Mouse (Mus musculus) hindbrain, postnatal 0 days (tissue): ENCODE results near the gene Ankrd44. TPM values are rescaled to one million over a fixed set of nuclear protein-coding genes. Genes with fewer than 3 reads are reported as not detected.

ENCODE experiments used
- ATAC-seq: fragments of 200-750 bp; cut with Nextera tagmentation; 2 replicates; pipeline ENCODE4 v1.8.0; 2017; ENCODE audit warnings: mild to moderate bottlenecking, moderate TSS enrichment, moderate library complexity
- DNase-seq: peaks from one replicate; pipeline ENCODE4 v3.0.0-alpha.2; 2015; ENCODE audit warnings: low spot score
- H3K27ac ChIP-seq: fragments of 300-500 bp; sonication (generic); 2 replicates; pipeline ENCODE4 v1.5.1; 2014; ENCODE audit warnings: mild to moderate bottlenecking
- H3K27me3 ChIP-seq: fragments of 300-500 bp; sonication (generic); 2 replicates; pipeline ENCODE4 v1.6.1; 2014; ENCODE audit warnings: low read length, mixed read lengths; ENCODE audit not compliant: insufficient read depth
- H3K36me3 ChIP-seq: fragments of 300-500 bp; sonication (generic); 2 replicates; pipeline ENCODE4 v1.6.1; 2014; ENCODE audit warnings: low read length, mixed read lengths; ENCODE audit not compliant: insufficient read depth
- H3K4me1 ChIP-seq: fragments of 300-500 bp; sonication (generic); 2 replicates; pipeline ENCODE4 v1.6.1; 2014; ENCODE audit warnings: antibody characterized with exemption, low read length, mixed read lengths; ENCODE audit not compliant: insufficient read depth
- H3K4me2 ChIP-seq: fragments of 300-500 bp; sonication (generic); 2 replicates; pipeline ENCODE4 v1.6.1; 2014; ENCODE audit warnings: low read depth, mild to moderate bottlenecking, low read length, moderate library complexity, mixed read lengths
- H3K4me3 ChIP-seq: fragments of 300-500 bp; sonication (generic); 2 replicates; pipeline ENCODE4 v1.5.1; 2014; ENCODE audit warnings: low read length
- H3K9ac ChIP-seq: fragments of 300-500 bp; sonication (generic); replicated peaks from 2 replicates; pipeline ENCODE4 v1.6.1; 2014; ENCODE audit warnings: mild to moderate bottlenecking, low read length, moderate library complexity, mixed read lengths
- H3K9me3 ChIP-seq: fragments of 300-500 bp; sonication (generic); 2 replicates; pipeline ENCODE4 v1.6.1; 2016; ENCODE audit warnings: low read length, mixed read lengths
- CTCF ChIP-seq: IDR thresholded peaks from 2 replicates; pipeline ENCODE4 v1.5.1; 2016; ENCODE audit warnings: antibody characterized with exemption, control low read depth, low read depth
- WGBS: fragments of 180-500 bp; shearing (Covaris S2); extraction: QIAGEN DNeasy Blood & Tissue Kit; methylation state at CpG from one replicate; pipeline ENCODE4 v1.1.7; 2014; 5-methylcytosine and 5-hydroxymethylcytosine counted together
- polyA plus RNA-seq: library from polyadenylated mRNA; unstranded; fragments of >200 nt; fragmentation: Nextera tagmentation; extraction: Ambion mirVana; gene quantifications from 2 replicates; pipeline ENCODE4 v1.2.1, GENCODE M21; 2015
- total RNA-seq: library from RNA; depleted of rRNA; stranded (reverse); fragments of >200 nt; gene quantifications from 2 replicates; pipeline ENCODE4 v1.2.3, GENCODE M21; 2014

The Ankrd44 gene
- total and polyA plus RNA-seq, 2 experiments from 2014 or later: 13.7 to 82.9 TPM

DNA sequence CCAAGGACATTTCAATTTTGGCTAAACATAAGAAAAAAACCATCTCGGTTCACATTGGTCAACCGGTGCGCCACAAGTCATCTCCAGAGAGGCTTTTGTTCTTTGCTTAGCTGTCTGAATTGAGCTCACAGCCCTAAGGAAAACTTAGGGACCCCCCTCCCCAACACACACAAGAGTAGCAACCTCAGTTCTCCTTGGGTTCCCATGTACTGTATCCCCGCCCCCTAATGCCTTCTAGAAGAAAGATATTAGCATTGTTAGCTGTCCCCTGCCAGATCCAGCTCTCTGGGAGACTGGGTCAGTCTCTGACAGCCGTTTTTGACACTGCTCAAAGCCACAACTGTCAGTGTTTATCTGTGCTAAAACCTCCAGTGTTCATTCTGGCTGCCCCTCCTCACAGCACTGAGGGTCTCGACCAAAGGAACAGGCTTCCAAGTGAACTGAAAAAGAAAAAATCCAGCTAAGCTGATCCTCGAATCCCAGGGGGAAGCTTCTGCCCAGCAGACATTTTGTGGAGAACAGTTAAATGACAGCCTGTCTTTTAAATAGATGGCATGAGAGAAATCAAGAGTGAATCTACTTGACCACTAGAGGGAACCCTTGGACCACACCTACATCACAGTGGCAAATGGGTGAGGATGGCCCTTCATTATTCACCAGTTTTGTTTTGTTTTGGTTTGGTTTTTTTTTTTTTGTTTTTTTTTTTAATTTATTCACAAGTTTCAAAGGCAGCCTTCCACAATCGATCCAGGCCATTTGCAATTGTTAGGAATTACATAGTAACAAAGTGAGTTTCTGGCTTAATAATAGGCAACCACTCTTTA is 260.4 kb downstream of the Ankrd44 start:
- 49% methylated on average over 8 of the region's 8 CpGs for WGBS
- H3K27ac ChIP-seq: no peak overlapping the region

DNA sequence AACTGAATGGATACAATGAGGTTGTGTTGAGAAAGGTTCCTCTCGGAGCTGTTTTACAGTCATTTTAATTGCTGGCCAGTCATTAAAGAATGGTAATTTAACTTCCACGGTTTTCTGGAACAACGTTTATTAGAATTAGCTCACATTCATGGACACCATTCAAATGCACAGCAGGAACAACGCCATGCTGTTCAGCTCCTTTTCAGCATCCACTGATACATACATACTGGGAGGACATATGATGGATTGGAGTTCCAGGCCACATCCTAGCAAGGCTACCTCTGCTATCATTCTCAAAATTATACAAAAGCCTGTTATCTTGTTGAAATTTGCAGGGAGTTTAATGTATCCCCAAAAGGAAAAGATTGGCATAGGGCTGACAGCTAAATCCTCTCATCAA is 261.1 kb downstream of the Ankrd44 start:
- Histone ChIP-seq H3K27ac (no peak overlapping the region), H3K4me1 (no peaks in the 10 kb centered on the region), H3K27me3 (no peaks in the 10 kb centered on the region), H3K9ac (no peak overlapping the region), H3K36me3 (peaks cover 3% of the 10 kb centered on the region; the same call in 1 of the 2 replicates), H3K9me3 (no peaks in the 10 kb centered on the region), H3K4me2 (no peak overlapping the region), H3K4me3 (no peak overlapping the region)
- 27% methylated on average over 4 of the region's 4 CpGs for WGBS
- no peak for TF ChIP-seq CTCF
- DNase-seq (no peak), ATAC-seq (no peak)

More for the DNA sequence above, 260.4 kb downstream of the Ankrd44 start:
- TF ChIP-seq CTCF: peak; percentile 87
- Histone ChIP-seq H3K9me3 (no peaks in the 10 kb centered on the region), H3K4me2 (no peak overlapping the region), H3K4me1 (no peaks in the 10 kb centered on the region), H3K27me3 (no peaks in the 10 kb centered on the region), H3K9ac (no peak overlapping the region), H3K4me3 (no peak overlapping the region), H3K36me3 (peaks cover 3% of the 10 kb centered on the region; the same call in 1 of the 2 replicates)
- peak; percentile 85 for ATAC-seq
- peak; percentile 91 for DNase-seq

DNA sequence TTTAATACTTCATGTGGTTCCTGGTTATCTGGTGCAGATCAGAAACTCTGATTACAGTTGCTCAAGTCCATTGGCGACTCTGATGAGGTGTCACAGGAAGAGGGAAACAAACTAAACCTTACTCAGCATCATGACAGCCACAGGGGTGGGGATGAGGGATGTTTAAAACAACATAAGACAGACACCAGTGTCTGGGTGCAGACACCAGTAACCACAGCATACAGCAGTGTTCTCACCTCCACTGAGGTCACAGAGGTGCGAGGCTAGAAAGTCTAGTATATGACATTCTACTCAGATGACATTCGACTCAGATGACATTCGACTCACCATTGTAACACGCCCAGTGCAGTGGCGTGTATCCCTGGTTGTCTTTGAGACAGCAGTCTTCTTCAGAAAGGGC is 265.5 kb downstream of the Ankrd44 start:
- no peaks in the 10 kb centered on the region for H3K27me3 ChIP-seq
- no peak overlapping the region for H3K9ac ChIP-seq
- H3K36me3 ChIP-seq: 0 out of 2 replicates have a peak, but pooled peaks cover 3% of the 10 kb centered on the region
- TF ChIP-seq CTCF: no peak
- H3K4me1 ChIP-seq: no peaks in the 10 kb centered on the region
- WGBS: 86% methylated on average over 6 of the region's 6 CpGs
- ATAC-seq (no peak), DNase-seq (no peak)
- H3K4me3 ChIP-seq: no peak overlapping the region
- H3K27ac ChIP-seq: no peak overlapping the region
- H3K4me2 ChIP-seq: no peak overlapping the region
- H3K9me3 ChIP-seq: no peaks in the 10 kb centered on the region

GRCm38 (mm10) chr1:54658558-54658957 is 267.6 kb downstream of the Ankrd44 start:
- Histone ChIP-seq H3K9me3 (no peaks in the 10 kb centered on the region), H3K36me3 (0 out of 2 replicates have a peak, but pooled peaks cover 3% of the 10 kb centered on the region), H3K4me2 (no peak overlapping the region), H3K4me3 (no peak overlapping the region), H3K27ac (no peak overlapping the region), H3K9ac (no peak overlapping the region), H3K4me1 (no peaks in the 10 kb centered on the region), H3K27me3 (no peaks in the 10 kb centered on the region)
- DNase-seq (no peak), ATAC-seq (no peak)
- WGBS: 90% methylated on average over 4 of the region's 4 CpGs
- TF ChIP-seq CTCF: no peak

DNA sequence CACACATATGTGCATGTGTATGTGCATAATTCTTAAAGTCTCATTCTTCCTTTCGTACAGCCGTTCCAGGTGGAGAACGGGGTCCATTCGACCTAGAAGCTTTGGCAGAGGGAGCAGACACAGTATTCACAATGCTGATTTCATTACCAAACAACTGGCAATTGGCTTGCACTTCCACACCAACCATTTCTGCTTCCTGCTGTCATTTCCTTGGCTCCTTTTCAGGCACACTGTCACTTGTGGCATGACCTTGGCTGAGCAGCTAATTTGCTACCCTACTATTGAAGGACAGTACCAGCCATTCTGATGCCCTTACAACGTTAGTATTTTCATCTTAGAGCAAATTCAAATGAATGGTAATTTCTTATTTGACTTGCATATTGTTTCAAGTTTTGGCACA is 277.9 kb downstream of the Ankrd44 start:
- Histone ChIP-seq H3K27ac (no peak overlapping the region), H3K27me3 (no peaks in the 10 kb centered on the region), H3K36me3 (peaks cover 12% of the 10 kb centered on the region; the same call in 1 of the 2 replicates), H3K9ac (no peak overlapping the region), H3K4me1 (0 out of 2 replicates have a peak, but pooled peaks cover 3% of the 10 kb centered on the region), H3K4me2 (no peak overlapping the region), H3K4me3 (no peak overlapping the region), H3K9me3 (no peaks in the 10 kb centered on the region)
- no peak for TF ChIP-seq CTCF
- WGBS: 49% methylated on average over 5 of the region's 5 CpGs
- DNase-seq (no peak), ATAC-seq (no peak)

- H3K4me1 ChIP-seq: 0 out of 2 replicates have a peak, but pooled peaks cover 3% of the 10 kb centered on the region
- H3K9ac ChIP-seq: no peak overlapping the region
- no peak overlapping the region for H3K27ac ChIP-seq
- H3K9me3 ChIP-seq: no peaks in the 10 kb centered on the region
- peaks cover 8% of the 10 kb centered on the region; the same call in 1 of the 2 replicates for H3K36me3 ChIP-seq
- ATAC-seq (peak; percentile 71), DNase-seq (peak; percentile 72)
- WGBS: 48% methylated on average over 3 of the region's 3 CpGs
- no peaks in the 10 kb centered on the region for H3K27me3 ChIP-seq
- H3K4me3 ChIP-seq: no peak overlapping the region
- TF ChIP-seq CTCF: no peak
- no peak overlapping the region for H3K4me2 ChIP-seq
Measured at GRCm38 (mm10) chr1:54647335-54647745, 278.8 kb downstream of the Ankrd44 start.
